Mouse (Mus musculus) intestine, embryonic 14.5 days (tissue): Measurements from ENCODE around the gene Heg1. TPM values are rescaled to one million over a fixed set of nuclear protein-coding genes. Genes with fewer than 3 reads are reported as not detected.

ENCODE experiments used
- ATAC-seq: fragments of 200-750 bp; cut with Nextera tagmentation; replicated peaks from 2 replicates; pipeline ENCODE4 v1.8.0; 2017; ENCODE audit warnings: low read depth, moderate number of reproducible peaks, moderate TSS enrichment, moderate library complexity; ENCODE audit not compliant: low FRiP score, low TSS enrichment
- DNase-seq: peaks from one replicate; pipeline ENCODE4 v3.0.0-alpha.2; 2018; ENCODE audit warnings: low spot score
- H3K27ac ChIP-seq: fragments of 300-500 bp; sonication (generic); 2 replicates; pipeline ENCODE4 v1.5.1; 2014; ENCODE audit warnings: low read depth, mild to moderate bottlenecking, control low read depth
- H3K27me3 ChIP-seq: fragments of 300-500 bp; sonication (generic); replicated peaks from 2 replicates; pipeline ENCODE4 v1.6.1; 2014; ENCODE audit warnings: low read length, control low read depth; ENCODE audit not compliant: control insufficient read depth, insufficient read depth
- H3K36me3 ChIP-seq: fragments of 300-500 bp; sonication (generic); 2 replicates; pipeline ENCODE4 v1.6.1; 2014; ENCODE audit warnings: low read length, control low read depth; ENCODE audit not compliant: control insufficient read depth, insufficient read depth
- H3K4me1 ChIP-seq: fragments of 300-500 bp; sonication (generic); replicated peaks from 2 replicates; pipeline ENCODE4 v1.6.1; 2014; ENCODE audit warnings: low read length, control low read depth, mixed read lengths; ENCODE audit not compliant: control insufficient read depth, insufficient read depth
- H3K4me2 ChIP-seq: fragments of 300-500 bp; sonication (generic); 2 replicates; pipeline ENCODE4 v1.6.1; 2014; ENCODE audit warnings: low read length
- H3K4me3 ChIP-seq: fragments of 300-500 bp; sonication (generic); 2 replicates; pipeline ENCODE4 v1.5.1; 2014; ENCODE audit warnings: low read depth, low read length, control low read depth, mixed read lengths
- H3K9ac ChIP-seq: fragments of 300-500 bp; sonication (generic); 2 replicates; pipeline ENCODE4 v1.6.1; 2014; ENCODE audit warnings: mild to moderate bottlenecking, low read length
- H3K9me3 ChIP-seq: fragments of 300-500 bp; sonication (generic); 2 replicates; pipeline ENCODE4 v1.6.1; 2016; ENCODE audit warnings: low read length, control low read depth; ENCODE audit not compliant: control insufficient read depth
- WGBS: fragments of 180-500 bp; shearing (Covaris S2); extraction: QIAGEN DNeasy Blood & Tissue Kit; methylation state at CpG from one replicate; pipeline ENCODE4 v1.1.7; 2014; 5-methylcytosine and 5-hydroxymethylcytosine counted together
- polyA plus RNA-seq: library from polyadenylated mRNA; unstranded; fragments of >200 nt; fragmentation: Nextera tagmentation; extraction: Ambion mirVana; gene quantifications from 2 replicates; pipeline ENCODE4 v1.2.1, GENCODE M21; 2014

Heg1 gene
- polyA plus RNA-seq, 1 experiment from 2014 or later: 26.5 TPM

DNA sequence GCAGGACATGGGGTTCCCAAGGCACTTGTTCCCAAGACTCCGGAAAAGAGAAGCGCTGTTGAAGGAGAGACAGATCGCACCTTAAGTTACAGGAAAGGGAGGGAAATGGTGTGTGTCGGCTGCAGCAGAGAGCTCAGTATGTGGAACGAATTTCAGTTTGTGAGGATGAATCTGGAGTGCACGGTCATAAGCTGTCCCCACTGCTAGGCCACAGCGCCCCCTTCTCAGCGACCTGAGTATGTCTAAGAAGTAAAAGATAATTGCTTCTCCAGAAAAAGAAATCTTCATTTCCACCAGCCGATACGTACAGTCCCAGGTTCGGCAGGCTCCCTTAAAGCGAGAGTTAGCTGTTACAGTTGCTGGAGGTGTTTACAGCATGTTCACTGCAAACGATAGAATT, 44.3 kb downstream of the Heg1 start:
- WGBS: 74% methylated on average over 13 of the region's 13 CpGs
- H3K4me3 ChIP-seq: no peak overlapping the region
- no peak overlapping the region for H3K27ac ChIP-seq
- no peak overlapping the region for H3K9ac ChIP-seq
- no peaks in the 10 kb centered on the region for H3K27me3 ChIP-seq
- no peaks in the 10 kb centered on the region for H3K9me3 ChIP-seq
- ATAC-seq (no peak), DNase-seq (no peak)
- no peak overlapping the region for H3K4me2 ChIP-seq
- no peaks in the 10 kb centered on the region for H3K4me1 ChIP-seq
- peaks cover 59% of the 10 kb centered on the region for H3K36me3 ChIP-seq

DNA sequence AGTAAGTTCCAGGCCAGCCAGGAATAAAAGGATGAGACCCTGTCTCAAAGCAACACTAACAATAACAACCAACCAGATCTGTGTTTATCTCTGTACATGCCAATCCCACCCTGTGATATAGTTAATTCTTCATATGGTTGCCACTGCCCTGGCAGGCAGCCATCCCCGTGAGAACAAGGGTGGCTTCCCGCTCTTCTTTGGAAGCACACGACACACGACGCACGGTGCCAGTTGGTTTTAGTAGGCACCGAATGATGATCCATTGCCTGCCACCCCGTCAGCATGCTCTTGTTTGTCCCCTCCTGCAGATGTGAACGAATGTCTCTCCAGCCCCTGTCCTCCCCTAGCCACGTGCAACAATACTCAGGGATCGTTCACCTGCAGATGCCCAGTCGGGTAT, 47.1 kb downstream of the Heg1 start:
- no peak for ATAC-seq

DNA sequence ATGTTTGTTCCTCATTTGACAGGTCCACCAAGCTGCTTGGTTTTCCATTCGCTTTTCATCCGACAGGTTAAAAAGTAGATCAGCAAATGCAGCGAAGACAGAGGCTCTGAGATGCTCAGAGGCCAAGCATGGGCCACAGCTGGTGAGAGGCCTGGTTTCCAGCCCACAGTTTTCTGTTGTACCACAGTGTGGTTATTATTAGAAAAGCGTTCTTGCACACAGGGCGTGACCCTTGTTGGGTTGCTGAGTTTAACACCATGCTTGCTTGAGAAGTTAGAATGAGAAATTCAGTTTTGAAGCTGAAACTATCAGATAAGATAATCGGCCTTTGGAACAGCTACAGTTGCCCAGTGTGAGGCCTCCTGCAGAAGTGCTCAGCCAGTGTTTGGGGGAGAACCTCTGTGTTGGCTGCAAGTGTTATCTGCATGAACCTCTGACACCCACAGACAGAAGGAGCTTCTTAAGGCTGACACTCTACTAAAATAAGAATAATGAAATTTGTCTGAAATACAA, 48.1 kb downstream of the Heg1 start:
- WGBS: 84% methylated on average over 6 of the region's 6 CpGs
- no peak overlapping the region for H3K27ac ChIP-seq
- no peaks in the 10 kb centered on the region for H3K4me1 ChIP-seq
- H3K36me3 ChIP-seq: peaks cover 40% of the 10 kb centered on the region
- H3K27me3 ChIP-seq: no peaks in the 10 kb centered on the region
- no peak overlapping the region for H3K9ac ChIP-seq
- no peaks in the 10 kb centered on the region for H3K9me3 ChIP-seq
- no peak overlapping the region for H3K4me2 ChIP-seq
- DNase-seq (no peak), ATAC-seq (no peak)
- no peak overlapping the region for H3K4me3 ChIP-seq

More for the DNA sequence above, 47.1 kb downstream of the Heg1 start:
- Histone ChIP-seq H3K4me2 (no peak overlapping the region), H3K4me1 (no peaks in the 10 kb centered on the region), H3K36me3 (peaks cover 48% of the 10 kb centered on the region), H3K27me3 (no peaks in the 10 kb centered on the region), H3K4me3 (no peak overlapping the region), H3K9me3 (no peaks in the 10 kb centered on the region), H3K9ac (no peak overlapping the region), H3K27ac (no peak overlapping the region)
- no peak for DNase-seq
- 89% methylated on average over 12 of the region's 12 CpGs for WGBS

DNA sequence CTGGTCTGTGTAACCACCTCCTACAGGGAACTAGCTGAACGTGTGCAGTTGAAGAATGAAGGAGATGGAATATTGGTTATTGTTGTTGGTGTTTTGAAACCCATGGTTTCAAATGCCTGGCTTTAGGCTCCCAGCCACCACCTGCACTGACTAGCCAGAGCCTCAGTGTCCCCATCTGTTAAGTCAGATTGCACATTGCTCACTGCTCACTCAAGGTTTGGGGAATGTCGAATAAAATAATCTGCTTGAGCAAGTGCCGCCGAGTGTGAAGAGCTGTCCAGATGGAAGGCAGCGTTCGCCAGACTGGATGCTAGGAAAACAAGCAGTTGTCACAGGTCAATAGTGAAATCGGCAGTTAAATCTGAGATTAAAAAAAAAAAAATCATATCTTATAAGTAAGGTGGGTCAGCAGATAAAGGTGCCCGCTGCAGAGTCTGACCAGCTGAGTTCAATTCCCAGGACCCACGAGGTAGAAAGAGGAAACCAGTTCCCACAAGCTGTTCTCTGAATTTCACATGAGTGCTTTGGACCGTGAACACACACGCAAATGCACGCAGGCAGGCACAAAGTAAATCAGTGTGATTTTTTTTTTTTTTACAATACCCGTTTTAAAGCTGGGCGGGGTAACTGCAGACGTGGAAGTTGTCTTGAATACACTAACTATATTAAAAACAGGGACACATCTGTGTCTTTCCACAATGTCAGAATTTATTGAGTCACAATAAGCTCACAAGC, 48.8 kb downstream of the Heg1 start:
- no peaks in the 10 kb centered on the region for H3K4me1 ChIP-seq
- no peak for DNase-seq
- no peaks in the 10 kb centered on the region for H3K27me3 ChIP-seq
- no peaks in the 10 kb centered on the region for H3K9me3 ChIP-seq
- WGBS: 79% methylated on average over 15 of the region's 15 CpGs
- no peak overlapping the region for H3K9ac ChIP-seq
- peaks cover 39% of the 10 kb centered on the region for H3K36me3 ChIP-seq
- H3K4me3 ChIP-seq: no peak overlapping the region
- H3K4me2 ChIP-seq: no peak overlapping the region
- no peak overlapping the region for H3K27ac ChIP-seq
- no peak for ATAC-seq

DNA sequence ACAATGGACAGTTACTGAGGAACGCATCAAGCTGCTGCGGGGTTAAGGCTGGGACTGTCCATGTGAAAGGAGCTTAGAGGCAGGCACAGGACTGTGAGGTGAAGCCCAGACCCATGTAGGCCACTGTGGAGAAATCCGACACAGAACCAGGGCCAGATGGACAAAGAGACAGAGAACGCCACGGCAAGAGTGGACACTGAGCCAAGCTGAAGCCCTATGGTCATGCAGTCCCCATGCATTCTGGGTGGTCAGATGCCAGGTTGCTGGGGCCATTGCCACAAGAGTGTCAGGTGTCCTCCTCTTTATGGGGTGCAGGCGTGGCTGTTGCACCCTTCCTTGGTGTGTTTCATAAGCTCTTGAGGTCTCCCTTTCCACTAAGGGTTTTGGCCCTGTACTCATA, 49.7 kb downstream of the Heg1 start:
- WGBS: 88% methylated on average over 6 of the region's 6 CpGs
- Histone ChIP-seq H3K9me3 (no peaks in the 10 kb centered on the region), H3K9ac (no peak overlapping the region), H3K36me3 (peaks cover 48% of the 10 kb centered on the region), H3K4me1 (no peaks in the 10 kb centered on the region; the same call in 1 of the 2 replicates), H3K4me3 (no peak overlapping the region), H3K27me3 (no peaks in the 10 kb centered on the region), H3K4me2 (no peak overlapping the region), H3K27ac (no peak overlapping the region)
- no peak for ATAC-seq
- DNase-seq: no peak

DNA sequence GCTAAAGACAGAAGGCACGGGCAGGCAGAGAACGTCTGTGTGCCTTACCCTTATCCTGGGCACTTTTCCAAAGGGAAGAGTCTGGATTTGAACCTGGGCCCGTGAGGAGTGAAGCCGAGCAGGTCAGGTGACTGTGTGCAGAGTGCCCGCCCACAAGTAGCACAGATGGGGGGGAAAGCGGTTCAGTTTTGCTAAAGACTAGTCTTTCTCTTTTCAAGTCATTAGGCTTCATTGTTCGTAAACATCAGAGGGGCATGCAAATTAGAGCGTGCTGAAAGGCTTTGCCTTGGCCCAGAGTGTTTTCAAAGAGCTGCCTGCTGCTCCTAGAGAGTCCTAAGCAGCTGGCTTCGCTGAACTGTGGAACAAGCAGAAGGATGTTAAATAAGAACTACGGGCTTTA, 50.4 kb downstream of the Heg1 start:
- no peaks in the 10 kb centered on the region for H3K9me3 ChIP-seq
- H3K9ac ChIP-seq: no peak overlapping the region
- no peaks in the 10 kb centered on the region; the same call in 1 of the 2 replicates for H3K4me1 ChIP-seq
- DNase-seq (no peak), ATAC-seq (no peak)
- H3K4me2 ChIP-seq: no peak overlapping the region
- no peaks in the 10 kb centered on the region for H3K27me3 ChIP-seq
- peaks cover 49% of the 10 kb centered on the region for H3K36me3 ChIP-seq
- no peak overlapping the region for H3K27ac ChIP-seq
- no peak overlapping the region for H3K4me3 ChIP-seq
- WGBS: 49% methylated on average over 10 of the region's 10 CpGs

DNA sequence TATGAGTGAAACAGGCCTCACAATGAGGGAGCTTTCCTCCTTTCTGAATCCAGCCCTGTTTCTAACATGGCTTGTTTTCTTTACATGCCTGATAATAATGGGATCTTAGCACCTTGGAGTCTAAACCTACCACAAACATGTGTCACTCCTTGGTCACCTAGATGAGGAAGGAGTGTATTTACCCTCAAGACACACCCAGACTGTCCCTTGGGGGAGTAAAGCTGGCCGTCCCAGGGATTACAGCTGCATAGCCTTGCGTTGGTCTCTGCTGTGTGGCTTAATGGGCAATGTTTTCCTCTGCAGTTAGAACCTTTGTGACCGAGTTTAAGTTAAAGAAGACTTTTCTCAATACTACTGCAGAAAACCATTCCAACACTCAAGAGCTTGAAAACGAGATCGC, 51.1 kb downstream of the Heg1 start:
- 78% methylated on average over 5 of the region's 5 CpGs for WGBS
- Histone ChIP-seq H3K4me1 (no peaks in the 10 kb centered on the region; the same call in 1 of the 2 replicates), H3K36me3 (peaks cover 45% of the 10 kb centered on the region), H3K4me3 (no peak overlapping the region), H3K27ac (no peak overlapping the region), H3K9me3 (no peaks in the 10 kb centered on the region), H3K4me2 (no peak overlapping the region), H3K27me3 (no peaks in the 10 kb centered on the region), H3K9ac (no peak overlapping the region)
- DNase-seq (no peak), ATAC-seq (no peak)

DNA sequence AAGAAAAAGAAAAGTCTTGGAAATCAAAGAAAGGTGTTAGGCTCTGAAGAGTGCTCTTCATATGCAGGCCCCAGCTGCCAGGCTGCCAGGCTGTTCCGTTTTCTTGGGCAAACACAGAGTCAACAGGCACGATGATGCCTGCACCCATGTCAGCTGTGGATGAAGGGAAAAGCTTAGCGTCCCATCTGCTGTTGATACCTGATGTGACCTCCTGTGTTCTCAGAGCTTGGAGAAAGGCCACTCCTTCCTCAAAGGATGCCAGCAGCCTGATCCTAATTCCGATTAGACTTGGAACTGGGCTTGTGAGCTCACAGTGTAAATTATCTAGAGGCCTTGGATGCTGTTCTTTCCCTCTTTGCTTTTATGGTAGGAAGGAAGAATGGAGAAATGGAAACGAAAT, 51.6 kb downstream of the Heg1 start:
- Histone ChIP-seq H3K4me1 (no peaks in the 10 kb centered on the region; the same call in 1 of the 2 replicates), H3K9ac (no peak overlapping the region), H3K36me3 (peaks cover 39% of the 10 kb centered on the region), H3K4me3 (no peak overlapping the region), H3K4me2 (no peak overlapping the region), H3K9me3 (no peaks in the 10 kb centered on the region), H3K27me3 (no peaks in the 10 kb centered on the region), H3K27ac (no peak overlapping the region)
- ATAC-seq (no peak), DNase-seq (no peak)
- 76% methylated on average over 5 of the region's 5 CpGs for WGBS

DNA sequence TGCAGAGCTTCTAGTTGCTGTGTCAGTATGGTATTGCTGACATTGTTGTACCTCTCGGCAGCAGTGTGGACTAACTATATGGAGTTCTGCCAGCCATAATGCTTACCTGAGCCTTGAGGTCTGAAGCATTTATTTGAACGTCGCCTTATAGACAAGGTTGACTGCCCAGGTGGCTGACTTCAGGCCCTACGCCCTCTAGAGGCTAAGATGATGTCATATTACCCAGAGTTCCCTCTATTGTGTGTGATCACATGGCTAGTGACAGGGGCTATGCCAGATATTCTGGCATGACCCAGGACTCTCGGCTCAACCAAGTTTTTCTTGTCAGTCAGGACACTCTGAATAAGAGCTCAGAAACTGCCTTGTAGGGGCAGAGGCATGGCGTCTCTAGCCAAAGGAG, 52.6 kb downstream of the Heg1 start:
- Histone ChIP-seq H3K27ac (no peak overlapping the region), H3K9ac (no peak overlapping the region), H3K27me3 (no peaks in the 10 kb centered on the region), H3K4me3 (no peak overlapping the region), H3K9me3 (no peaks in the 10 kb centered on the region), H3K4me2 (no peak overlapping the region), H3K36me3 (peaks cover 30% of the 10 kb centered on the region), H3K4me1 (no peaks in the 10 kb centered on the region; the same call in 1 of the 2 replicates)
- 85% methylated on average over 6 of the region's 6 CpGs for WGBS
- ATAC-seq (no peak), DNase-seq (no peak)
